Mouse (Mus musculus): ENCODE data around the gene Krtap6-5. TPM values are rescaled to one million over a fixed set of nuclear protein-coding genes. Genes with fewer than 3 reads are reported as not detected.
"Not testable (repeated sequence)": the region's sequence is repeated elsewhere in the genome, so short reads cannot be mapped to it uniquely, and the experiment has no call there.

Krtap6-5 gene
- not detected in 2 replicates for polyA plus RNA-seq (2015; fragmentation: Nextera tagmentation; extraction: Ambion mirVana)

DNA sequence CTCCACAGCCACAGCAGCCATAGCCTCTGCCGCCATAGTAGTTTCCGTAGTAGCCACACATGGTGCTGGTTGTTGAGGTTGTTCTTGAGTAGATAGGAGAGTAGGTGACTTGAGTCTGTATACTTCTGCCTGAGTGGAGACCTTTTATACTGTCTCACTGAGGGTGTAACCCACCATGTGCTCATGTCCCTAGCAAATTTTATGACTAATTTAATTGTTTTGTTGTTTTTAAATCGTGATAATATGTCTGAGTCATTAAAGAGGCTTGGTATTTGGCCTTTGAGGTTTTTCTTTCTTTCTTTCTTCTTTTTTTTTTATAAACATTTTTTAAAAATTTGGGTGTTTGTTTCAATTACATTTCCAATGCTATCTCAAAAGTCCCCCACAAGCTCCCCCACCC lies at the start of gene Krtap6-5:
TSS of gene Krtap6-5 (minus strand) at position 101 of the 400 bp plus-strand sequence.
- no peak for ATAC-seq (replicated peaks; ENCODE audit: insufficient number of reproducible peaks, insufficient read depth, low FRiP score, low read depth)
- 72% methylated on average over 3 of the region's 3 CpGs for WGBS
- no peaks in the 10 kb centered on the region for H3K27me3 ChIP-seq
- H3K4me2 ChIP-seq = no peak within 1 kb of the TSS
- no peak within 1 kb of the TSS for H3K4me3 ChIP-seq
- no peaks in the 10 kb centered on the region for H3K4me1 ChIP-seq (replicated peaks)
- no peaks in the 10 kb centered on the region; the same call in 1 of the 2 replicates for H3K9me3 ChIP-seq (replicated peaks)
- no peak within 1 kb of the TSS for H3K27ac ChIP-seq
- no peak within 1 kb of the TSS for H3K9ac ChIP-seq
- H3K36me3 ChIP-seq = no peaks in the 10 kb centered on the region

DNA sequence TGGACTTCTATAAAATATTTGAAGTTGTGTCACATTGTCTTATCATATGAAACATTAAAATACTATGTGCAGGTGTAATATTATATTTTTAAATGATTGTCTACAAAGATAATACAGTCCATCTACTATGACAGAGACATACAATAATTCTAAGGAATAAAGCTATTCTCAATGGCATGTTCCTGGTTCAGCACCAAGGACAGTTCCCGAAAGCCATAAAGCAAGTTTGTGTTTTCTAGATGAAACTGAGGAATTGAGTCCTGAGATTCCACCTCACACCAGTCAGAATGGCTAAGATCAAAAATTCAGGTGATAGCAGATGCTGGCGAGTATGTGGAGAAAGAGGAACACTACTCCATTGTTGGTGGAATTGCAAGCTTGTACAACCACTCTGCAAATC lies 23.4 kb upstream of the Krtap6-5 start:
- H3K9me3 ChIP-seq (replicated peaks); H3K4me2 ChIP-seq; H3K4me3 ChIP-seq; H3K9ac ChIP-seq; H3K4me1 ChIP-seq (replicated peaks); ATAC-seq (replicated peaks; ENCODE audit: insufficient number of reproducible peaks, insufficient read depth, low FRiP score, low read depth); H3K36me3 ChIP-seq; H3K27ac ChIP-seq; H3K27me3 ChIP-seq: not testable (repeated sequence)
- 60% methylated on average over 2 of the region's 2 CpGs for WGBS

- not testable (repeated sequence) for H3K4me3 ChIP-seq; H3K4me1 ChIP-seq (replicated peaks); H3K9me3 ChIP-seq (replicated peaks); H3K27ac ChIP-seq; H3K36me3 ChIP-seq; H3K4me2 ChIP-seq; H3K9ac ChIP-seq; H3K27me3 ChIP-seq; ATAC-seq (replicated peaks; ENCODE audit: insufficient number of reproducible peaks, insufficient read depth, low FRiP score, low read depth)
- no CpG with 5 or more reads among the region's 2 CpGs for WGBS
Observed at GRCm38 (mm10) chr16:89063902-89064301, 16.2 kb upstream of the Krtap6-5 start, which contains the start of gene 1110025L11Rik. Gene 1110025L11Rik (minus strand): TSS chr16:89064002.

GRCm38 (mm10) chr16:89041372-89041771 lies 6.3 kb downstream of the Krtap6-5 start, which contains the start of gene Gm10228:
Gene Gm10228 (minus strand): TSS chr16:89041472.
- H3K4me2 ChIP-seq; H3K27me3 ChIP-seq; H3K4me1 ChIP-seq (replicated peaks); ATAC-seq (replicated peaks; ENCODE audit: insufficient number of reproducible peaks, insufficient read depth, low FRiP score, low read depth); H3K27ac ChIP-seq; H3K9ac ChIP-seq; H3K4me3 ChIP-seq; H3K36me3 ChIP-seq; H3K9me3 ChIP-seq (replicated peaks): not testable (repeated sequence)
- WGBS = 81% methylated on average over 2 of the region's 4 CpGs

DNA sequence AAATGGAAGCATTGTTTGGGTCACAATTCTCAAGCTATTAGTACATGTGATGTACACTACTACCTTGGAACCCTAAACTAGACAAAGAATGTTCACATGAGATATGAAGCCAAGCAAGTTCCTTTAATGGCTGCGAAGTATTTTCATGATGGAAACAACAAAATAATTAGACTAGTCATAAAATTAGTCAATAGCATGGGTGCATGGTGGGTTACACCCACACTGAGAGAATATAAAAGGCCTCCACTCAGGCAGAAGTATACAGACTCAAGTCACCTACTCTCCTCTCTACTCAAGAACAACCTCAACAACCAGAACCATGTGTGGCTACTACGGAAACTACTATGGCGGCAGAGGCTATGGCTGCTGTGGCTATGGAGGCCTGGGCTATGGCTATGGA lies 16.3 kb downstream of the Krtap6-5 start, which contains the start of gene Krtap6-1:
TSS of gene Krtap6-1 (plus strand) at position 301 of the 400 bp plus-strand sequence.
- not testable (repeated sequence) for H3K4me1 ChIP-seq (replicated peaks); H3K27me3 ChIP-seq; H3K4me2 ChIP-seq; H3K9me3 ChIP-seq (replicated peaks); H3K9ac ChIP-seq; H3K36me3 ChIP-seq; H3K4me3 ChIP-seq; H3K27ac ChIP-seq; ATAC-seq (replicated peaks; ENCODE audit: insufficient number of reproducible peaks, insufficient read depth, low FRiP score, low read depth)
- WGBS = 83% methylated on average over 3 of the region's 3 CpGs

- H3K27me3 ChIP-seq; ATAC-seq (replicated peaks; ENCODE audit: insufficient number of reproducible peaks, insufficient read depth, low FRiP score, low read depth); H3K36me3 ChIP-seq; H3K9ac ChIP-seq; H3K4me2 ChIP-seq; H3K4me1 ChIP-seq (replicated peaks); H3K9me3 ChIP-seq (replicated peaks); H3K27ac ChIP-seq; H3K4me3 ChIP-seq: not testable (repeated sequence)
- WGBS = 82% methylated on average over 3 of the region's 3 CpGs
Observed at GRCm38 (mm10) chr16:89014984-89015383, 32.7 kb downstream of the Krtap6-5 start, which contains the start of gene Gm10229. Gene Gm10229 (plus strand): TSS chr16:89015284.

DNA sequence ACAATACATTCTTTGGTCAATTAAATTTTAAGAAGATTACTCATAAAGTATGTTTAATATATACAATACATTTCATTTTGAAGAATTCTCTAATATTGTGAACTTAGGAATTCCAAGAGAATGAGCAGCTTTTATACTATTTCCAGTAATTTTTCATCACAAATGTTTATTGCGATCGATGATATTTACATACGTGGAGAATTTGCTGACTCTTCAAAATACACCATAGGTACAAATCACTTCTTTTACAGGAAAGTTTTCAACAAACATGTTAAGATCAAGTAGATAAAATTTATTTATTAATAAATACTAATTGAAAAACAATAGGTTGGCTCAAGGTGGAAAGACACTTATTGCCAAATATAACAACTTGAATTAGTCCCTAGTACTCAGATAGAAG lies 33.7 kb downstream of the Krtap6-5 start:
- Histone ChIP-seq H3K27ac (no peak overlapping the region), H3K4me2 (no peak overlapping the region), H3K9me3 (replicated peaks) (no peaks in the 10 kb centered on the region), H3K27me3 (no peaks in the 10 kb centered on the region), H3K4me3 (no peak overlapping the region), H3K9ac (no peak overlapping the region), H3K36me3 (no peaks in the 10 kb centered on the region), H3K4me1 (replicated peaks) (no peaks in the 10 kb centered on the region)
- 94% methylated on average over 3 of the region's 3 CpGs for WGBS
- ATAC-seq (replicated peaks; ENCODE audit: insufficient number of reproducible peaks, insufficient read depth, low FRiP score, low read depth) = no peak

GRCm38 (mm10) chr16:89010659-89011058 lies 37.0 kb downstream of the Krtap6-5 start, which contains the start of gene Krtap22-2:
Gene Krtap22-2 (minus strand): TSS chr16:89010759.
- Histone ChIP-seq H3K27me3 (no peaks in the 10 kb centered on the region), H3K4me2 (no peak within 1 kb of the TSS), H3K27ac (no peak within 1 kb of the TSS), H3K9me3 (replicated peaks) (no peaks in the 10 kb centered on the region), H3K36me3 (no peaks in the 10 kb centered on the region), H3K4me3 (no peak within 1 kb of the TSS), H3K9ac (no peak within 1 kb of the TSS), H3K4me1 (replicated peaks) (no peaks in the 10 kb centered on the region)
- ATAC-seq (replicated peaks; ENCODE audit: insufficient number of reproducible peaks, insufficient read depth, low FRiP score, low read depth) = no peak
- 77% methylated on average over 5 of the region's 5 CpGs for WGBS

Other genes with a start within 250 kb of the Krtap6-5 start
- gene Gm20741, start 235.7 kb downstream of the Krtap6-5 start, polyA plus RNA-seq (2015; fragmentation: Nextera tagmentation; extraction: Ambion mirVana) = not detected in 2 replicates
- gene Krtap15, start 227.7 kb downstream of the Krtap6-5 start, polyA plus RNA-seq (2015; fragmentation: Nextera tagmentation; extraction: Ambion mirVana) = not detected in 2 replicates
- gene Krtap14, start 221.7 kb downstream of the Krtap6-5 start, polyA plus RNA-seq (2015; fragmentation: Nextera tagmentation; extraction: Ambion mirVana) = not detected in 2 replicates
- gene Krtap19-1, start 178.5 kb downstream of the Krtap6-5 start, polyA plus RNA-seq (2015; fragmentation: Nextera tagmentation; extraction: Ambion mirVana) = not detected in 2 replicates
- not detected in 2 replicates for gene Krtap19-2, start 173.6 kb downstream of the Krtap6-5 start, polyA plus RNA-seq (2015; fragmentation: Nextera tagmentation; extraction: Ambion mirVana)
- not detected in 2 replicates for gene Krtap19-3, start 169.8 kb downstream of the Krtap6-5 start, polyA plus RNA-seq (2015; fragmentation: Nextera tagmentation; extraction: Ambion mirVana)
- gene Krtap19-4, start 162.8 kb downstream of the Krtap6-5 start, polyA plus RNA-seq (2015; fragmentation: Nextera tagmentation; extraction: Ambion mirVana) = not detected in 2 replicates
- gene Krtap19-5, start 151.4 kb downstream of the Krtap6-5 start, polyA plus RNA-seq (2015; fragmentation: Nextera tagmentation; extraction: Ambion mirVana) = not detected in 2 replicates
- gene Krtap19-9b, start 115.6 kb downstream of the Krtap6-5 start, polyA plus RNA-seq (2015; fragmentation: Nextera tagmentation; extraction: Ambion mirVana) = not detected in 2 replicates
- gene Krtap16-3, start 85.0 kb downstream of the Krtap6-5 start, polyA plus RNA-seq (2015; fragmentation: Nextera tagmentation; extraction: Ambion mirVana) = not detected in 2 replicates
- gene Krtap22-2, start 37.1 kb downstream of the Krtap6-5 start, polyA plus RNA-seq (2015; fragmentation: Nextera tagmentation; extraction: Ambion mirVana) = not detected in 2 replicates
- gene Gm10229, start 32.6 kb downstream of the Krtap6-5 start, polyA plus RNA-seq (2015; fragmentation: Nextera tagmentation; extraction: Ambion mirVana) = not detected in 2 replicates
- gene Krtap6-1, start 16.2 kb downstream of the Krtap6-5 start, polyA plus RNA-seq (2015; fragmentation: Nextera tagmentation; extraction: Ambion mirVana) = not detected in 2 replicates
- gene Gm10228, start 6.4 kb downstream of the Krtap6-5 start, polyA plus RNA-seq (2015; fragmentation: Nextera tagmentation; extraction: Ambion mirVana) = not detected in 2 replicates
- not detected in 2 replicates for gene 1110025L11Rik, start 16.1 kb upstream of the Krtap6-5 start, polyA plus RNA-seq (2015; fragmentation: Nextera tagmentation; extraction: Ambion mirVana)
- gene Krtap6-3, start 36.1 kb upstream of the Krtap6-5 start, polyA plus RNA-seq (2015; fragmentation: Nextera tagmentation; extraction: Ambion mirVana) = not detected in 2 replicates
- not detected in 2 replicates for gene Gm6358, start 93.0 kb upstream of the Krtap6-5 start, polyA plus RNA-seq (2015; fragmentation: Nextera tagmentation; extraction: Ambion mirVana)
- not detected in 2 replicates for gene Gm10061, start 103.2 kb upstream of the Krtap6-5 start, polyA plus RNA-seq (2015; fragmentation: Nextera tagmentation; extraction: Ambion mirVana)
- gene Gm9789, start 110.1 kb upstream of the Krtap6-5 start, polyA plus RNA-seq (2015; fragmentation: Nextera tagmentation; extraction: Ambion mirVana) = not detected in 2 replicates
- not detected in 2 replicates for gene Gm7735, start 121.6 kb upstream of the Krtap6-5 start, polyA plus RNA-seq (2015; fragmentation: Nextera tagmentation; extraction: Ambion mirVana)
- gene 1110057P08Rik, start 126.9 kb upstream of the Krtap6-5 start, polyA plus RNA-seq (2015; fragmentation: Nextera tagmentation; extraction: Ambion mirVana) = not detected in 2 replicates
- not detected in 2 replicates for gene Krtap20-2, start 158.0 kb upstream of the Krtap6-5 start, polyA plus RNA-seq (2015; fragmentation: Nextera tagmentation; extraction: Ambion mirVana)